Mouse (Mus musculus): Measurements from ENCODE around the gene Hyal2.

DNA sequence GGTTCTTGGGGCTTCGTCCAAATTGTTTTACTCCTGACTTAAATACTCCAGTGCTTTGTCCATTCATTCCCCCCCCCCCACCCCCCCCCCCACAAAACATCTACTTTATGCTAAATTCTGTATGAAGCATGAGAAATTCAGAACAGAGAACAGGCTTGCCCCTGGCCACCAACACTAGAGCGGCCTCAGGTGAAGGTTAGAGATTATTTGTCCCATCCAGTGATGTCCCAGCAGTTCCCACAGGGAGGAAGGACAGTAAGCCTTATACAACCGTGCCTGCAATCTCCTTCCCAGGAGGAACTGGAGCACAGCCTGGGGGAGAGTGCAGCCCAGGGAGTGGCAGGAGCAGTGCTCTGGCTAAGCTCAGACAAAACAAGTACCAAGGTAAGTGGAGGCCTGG, 10.8 kb downstream of the Hyal2 start, which contains the start of gene Naa80:
- no peak for TF ChIP-seq CTCF (IDR thresholded peaks at IDR 0.05; ENCODE audit: control insufficient read depth, insufficient read depth, low read length)
- no peak for TF ChIP-seq POLR2A (IDR thresholded peaks at IDR 0.05; ENCODE audit: borderline replicate concordance, control insufficient read depth, low read depth, low read length)
